Mouse (Mus musculus): ENCODE results near the gene Tcn2.

Tcn2 gene

DNA sequence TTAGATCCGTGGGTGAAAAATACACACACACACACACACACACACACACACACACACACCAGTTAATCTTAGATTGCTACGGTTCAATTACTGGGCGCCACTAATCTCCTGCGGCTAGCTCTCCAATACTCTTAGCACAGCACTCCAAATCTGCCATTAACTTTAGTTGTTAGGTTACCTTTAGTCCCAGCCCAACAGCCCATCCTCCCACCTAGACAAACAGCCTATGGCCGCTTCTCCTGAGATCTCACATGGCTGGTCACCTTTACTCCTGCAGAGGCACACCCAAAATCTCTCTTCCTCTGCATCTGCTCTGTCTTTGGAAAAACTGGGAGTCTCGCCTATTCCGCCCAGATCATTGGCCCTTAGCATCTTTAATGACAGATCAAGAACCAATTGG is 9.4 kb upstream of the Tcn2 start:
- Histone ChIP-seq H3K9me3 (ENCODE audit: low read length) (no peaks in the 10 kb centered on the region), H3K4me1 (replicated peaks; ENCODE audit: low read depth, low read length) (peaks cover 35% of the 10 kb centered on the region), H3K4me3 (replicated peaks; ENCODE audit: low read length) (no peak overlapping the region; the same call in 1 of the 2 replicates), H3K36me3 (ENCODE audit: insufficient read depth, low read length) (no peaks in the 10 kb centered on the region), H3K27me3 (ENCODE audit: insufficient read depth, low read length) (0 out of 2 replicates have a peak, but pooled peaks cover 4% of the 10 kb centered on the region)
- no peak for TF ChIP-seq NANOG (IDR thresholded peaks at IDR 0.05; ENCODE audit: borderline replicate concordance, low read length)
- TF ChIP-seq POU5F1 (IDR thresholded peaks at IDR 0.05; ENCODE audit: borderline replicate concordance, low read length): no peak
- TF ChIP-seq CTCF (conservative IDR thresholded peaks at IDR 0.05; ENCODE audit: low read length): no peak

GRCm38 (mm10) chr11:3937321-3937874 is 5.4 kb upstream of the Tcn2 start:
- no peaks in the 10 kb centered on the region for H3K9me3 ChIP-seq (ENCODE audit: low read length)
- H3K4me1 ChIP-seq (replicated peaks; ENCODE audit: low read depth, low read length): peaks cover 55% of the 10 kb centered on the region
- 0 out of 2 replicates have a peak, but pooled peaks cover 4% of the 10 kb centered on the region for H3K27me3 ChIP-seq (ENCODE audit: insufficient read depth, low read length)
- H3K36me3 ChIP-seq (ENCODE audit: insufficient read depth, low read length): no peaks in the 10 kb centered on the region
- H3K4me3 ChIP-seq (replicated peaks; ENCODE audit: low read length): no peak overlapping the region
- TF ChIP-seq NANOG (IDR thresholded peaks at IDR 0.05; ENCODE audit: borderline replicate concordance, low read length) (no peak), POU5F1 (IDR thresholded peaks at IDR 0.05; ENCODE audit: borderline replicate concordance, low read length) (no peak), CTCF (conservative IDR thresholded peaks at IDR 0.05; ENCODE audit: low read length) (no peak)

GRCm38 (mm10) chr11:3936318-3936717 is 4.4 kb upstream of the Tcn2 start:
- Histone ChIP-seq H3K4me1 (replicated peaks; ENCODE audit: low read depth, low read length) (peaks cover 57% of the 10 kb centered on the region), H3K4me3 (replicated peaks; ENCODE audit: low read length) (no peak overlapping the region), H3K27me3 (ENCODE audit: insufficient read depth, low read length) (0 out of 2 replicates have a peak, but pooled peaks cover 4% of the 10 kb centered on the region), H3K36me3 (ENCODE audit: insufficient read depth, low read length) (no peaks in the 10 kb centered on the region), H3K9me3 (ENCODE audit: low read length) (no peaks in the 10 kb centered on the region)
- no peak for TF ChIP-seq POU5F1 (IDR thresholded peaks at IDR 0.05; ENCODE audit: borderline replicate concordance, low read length)
- no peak for TF ChIP-seq CTCF (conservative IDR thresholded peaks at IDR 0.05; ENCODE audit: low read length)
- no peak for TF ChIP-seq NANOG (IDR thresholded peaks at IDR 0.05; ENCODE audit: borderline replicate concordance, low read length)

DNA sequence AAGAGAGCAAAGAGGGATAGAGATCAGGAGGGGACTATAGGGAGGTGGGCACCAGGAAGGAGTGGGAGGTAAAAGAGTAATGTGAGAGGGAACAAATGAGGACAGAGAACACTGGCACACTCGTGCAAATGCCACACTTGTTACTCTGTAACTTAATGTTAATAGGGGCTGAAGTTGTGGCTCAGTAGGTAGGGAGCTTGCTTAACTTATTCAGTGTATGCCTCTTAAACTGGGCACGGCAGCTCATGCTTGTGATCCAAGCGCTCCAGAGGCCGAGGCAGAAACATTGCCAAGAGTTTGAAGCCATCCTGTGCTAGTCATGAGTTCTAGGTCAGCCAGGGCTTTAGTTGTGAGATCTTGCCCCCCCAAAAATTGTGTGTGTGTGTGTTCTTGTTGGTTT is 3.2 kb upstream of the Tcn2 start:
- no peak for TF ChIP-seq CTCF (conservative IDR thresholded peaks at IDR 0.05; ENCODE audit: low read length)
- TF ChIP-seq POU5F1 (IDR thresholded peaks at IDR 0.05; ENCODE audit: borderline replicate concordance, low read length): no peak
- no peak for TF ChIP-seq NANOG (IDR thresholded peaks at IDR 0.05; ENCODE audit: borderline replicate concordance, low read length)
- Histone ChIP-seq H3K4me3 (replicated peaks; ENCODE audit: low read length) (no peak overlapping the region), H3K27me3 (ENCODE audit: insufficient read depth, low read length) (0 out of 2 replicates have a peak, but pooled peaks cover 4% of the 10 kb centered on the region), H3K4me1 (replicated peaks; ENCODE audit: low read depth, low read length) (peaks cover 65% of the 10 kb centered on the region), H3K36me3 (ENCODE audit: insufficient read depth, low read length) (0 out of 2 replicates have a peak, but pooled peaks cover 2% of the 10 kb centered on the region), H3K9me3 (ENCODE audit: low read length) (no peaks in the 10 kb centered on the region)

- Histone ChIP-seq H3K4me3 (replicated peaks; ENCODE audit: low read length) (no peak overlapping the region), H3K9me3 (ENCODE audit: low read length) (no peaks in the 10 kb centered on the region), H3K4me1 (replicated peaks; ENCODE audit: low read depth, low read length) (peaks cover 67% of the 10 kb centered on the region), H3K27me3 (ENCODE audit: insufficient read depth, low read length) (0 out of 2 replicates have a peak, but pooled peaks cover 4% of the 10 kb centered on the region), H3K36me3 (ENCODE audit: insufficient read depth, low read length) (0 out of 2 replicates have a peak, but pooled peaks cover 4% of the 10 kb centered on the region)
- TF ChIP-seq NANOG (IDR thresholded peaks at IDR 0.05; ENCODE audit: borderline replicate concordance, low read length) (no peak), POU5F1 (IDR thresholded peaks at IDR 0.05; ENCODE audit: borderline replicate concordance, low read length) (no peak)
Measured at GRCm38 (mm10) chr11:3933756-3934285, 1.9 kb upstream of the Tcn2 start.

GRCm38 (mm10) chr11:3930931-3931330 is 1.0 kb downstream of the Tcn2 start:
- no peak for TF ChIP-seq NANOG (IDR thresholded peaks at IDR 0.05; ENCODE audit: borderline replicate concordance, low read length)
- no peak for TF ChIP-seq POU5F1 (IDR thresholded peaks at IDR 0.05; ENCODE audit: borderline replicate concordance, low read length)
- no peak for TF ChIP-seq CTCF (conservative IDR thresholded peaks at IDR 0.05; ENCODE audit: low read length)
- Histone ChIP-seq H3K36me3 (ENCODE audit: insufficient read depth, low read length) (peaks cover 25% of the 10 kb centered on the region), H3K27me3 (ENCODE audit: insufficient read depth, low read length) (no peaks in the 10 kb centered on the region), H3K4me3 (replicated peaks; ENCODE audit: low read length) (peak overlapping the region; percentile 74), H3K9me3 (ENCODE audit: low read length) (peaks cover 6% of the 10 kb centered on the region; the same call in 1 of the 2 replicates), H3K4me1 (replicated peaks; ENCODE audit: low read depth, low read length) (peaks cover 53% of the 10 kb centered on the region)

DNA sequence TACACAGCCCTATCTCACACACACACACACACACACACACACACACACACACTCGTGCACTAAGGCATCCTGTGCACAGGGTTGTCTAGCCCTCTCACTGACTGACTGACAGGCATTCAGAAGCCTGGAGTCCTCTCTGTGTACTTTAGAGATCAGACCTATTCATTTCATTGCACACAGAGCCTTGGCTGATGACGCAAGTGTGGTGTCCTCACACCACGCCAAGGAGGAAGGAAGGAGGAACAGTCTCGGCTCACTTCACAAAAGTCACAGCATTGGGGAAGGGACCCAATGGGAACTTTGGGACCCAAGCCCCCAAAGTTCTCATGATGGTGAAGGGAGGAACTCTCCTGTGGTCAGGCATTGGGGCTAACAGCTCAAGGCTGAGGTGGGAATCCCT is 1.9 kb downstream of the Tcn2 start:
- H3K4me3 ChIP-seq (replicated peaks; ENCODE audit: low read length): no peak overlapping the region
- H3K4me1 ChIP-seq (replicated peaks; ENCODE audit: low read depth, low read length): peaks cover 44% of the 10 kb centered on the region

GRCm38 (mm10) chr11:3925916-3926315 is 6.0 kb downstream of the Tcn2 start:
- no peaks in the 10 kb centered on the region for H3K27me3 ChIP-seq (ENCODE audit: insufficient read depth, low read length)
- peaks cover 19% of the 10 kb centered on the region for H3K4me1 ChIP-seq (replicated peaks; ENCODE audit: low read depth, low read length)
- H3K9me3 ChIP-seq (ENCODE audit: low read length): peaks cover 6% of the 10 kb centered on the region; the same call in 1 of the 2 replicates
- no peak for TF ChIP-seq CTCF (conservative IDR thresholded peaks at IDR 0.05; ENCODE audit: low read length)
- no peak for TF ChIP-seq NANOG (IDR thresholded peaks at IDR 0.05; ENCODE audit: borderline replicate concordance, low read length)
- TF ChIP-seq POU5F1 (IDR thresholded peaks at IDR 0.05; ENCODE audit: borderline replicate concordance, low read length): no peak
- peaks cover 58% of the 10 kb centered on the region for H3K36me3 ChIP-seq (ENCODE audit: insufficient read depth, low read length)
- no peak overlapping the region for H3K4me3 ChIP-seq (replicated peaks; ENCODE audit: low read length)

More for the DNA sequence above, 1.9 kb downstream of the Tcn2 start:
- Histone ChIP-seq H3K9me3 (ENCODE audit: low read length) (peaks cover 6% of the 10 kb centered on the region; the same call in 1 of the 2 replicates), H3K27me3 (ENCODE audit: insufficient read depth, low read length) (no peaks in the 10 kb centered on the region), H3K36me3 (ENCODE audit: insufficient read depth, low read length) (peaks cover 31% of the 10 kb centered on the region)
- TF ChIP-seq POU5F1 (IDR thresholded peaks at IDR 0.05; ENCODE audit: borderline replicate concordance, low read length): no peak
- no peak for TF ChIP-seq CTCF (conservative IDR thresholded peaks at IDR 0.05; ENCODE audit: low read length)
- TF ChIP-seq NANOG (IDR thresholded peaks at IDR 0.05; ENCODE audit: borderline replicate concordance, low read length): no peak

All from E14TG2a.4 (cell line).